Mouse (Mus musculus) CH12.LX (cell line): ENCODE measurements around the gene Erbb4.

Experiments used
- CTCF ChIP-seq, 2 experiments: IDR thresholded peaks in 1 of 2; conservative IDR thresholded peaks in 1 of 2; 2 replicates each; pipeline ENCODE4 v1.5.1; 2011 to 2012; ENCODE audit warnings: low read depth in 2 of 2, low read length in 2 of 2, improper control_type of control experiment in 1 of 2, inconsistent platforms in 1 of 2, mild to moderate bottlenecking in 1 of 2, moderate library complexity in 1 of 2
- E2F4 ChIP-seq: IDR thresholded peaks from 2 replicates; pipeline ENCODE4 v1.6.1; 2011; ENCODE audit warnings: low read depth, low read length, improper control_type of control experiment; ENCODE audit not compliant: insufficient replicate concordance
- JUND ChIP-seq: conservative IDR thresholded peaks from 2 replicates; pipeline ENCODE4 v1.6.1; 2011; ENCODE audit warnings: low read depth, low read length, improper control_type of control experiment
- MAX ChIP-seq: IDR thresholded peaks from 2 replicates; pipeline ENCODE4 v1.6.1; 2011; ENCODE audit warnings: low read length, improper control_type of control experiment
- MAZ ChIP-seq: IDR thresholded peaks from 2 replicates; pipeline ENCODE4 v1.6.1; 2012; ENCODE audit warnings: low read depth, mild to moderate bottlenecking, inconsistent platforms, low read length, improper control_type of control experiment, moderate library complexity
- NRF1 ChIP-seq: IDR thresholded peaks from 2 replicates; pipeline ENCODE4 v1.6.1; 2014; ENCODE audit warnings: low read depth, mild to moderate bottlenecking, inconsistent platforms, low read length, improper control_type of control experiment, moderate library complexity
- POLR2A ChIP-seq: IDR thresholded peaks from 2 replicates; pipeline ENCODE4 v1.6.1; 2011; ENCODE audit warnings: low read depth, mild to moderate bottlenecking, improper control_type of control experiment, low read length
- RAD21 ChIP-seq: IDR thresholded peaks from 2 replicates; pipeline ENCODE4 v1.6.1; 2011; ENCODE audit warnings: low read depth, mild to moderate bottlenecking, low read length, improper control_type of control experiment, moderate library complexity
- TCF12 ChIP-seq: IDR thresholded peaks from 2 replicates; pipeline ENCODE4 v1.6.1; 2014; ENCODE audit warnings: low read depth, mild to moderate bottlenecking, inconsistent platforms, low read length, improper control_type of control experiment

DNA sequence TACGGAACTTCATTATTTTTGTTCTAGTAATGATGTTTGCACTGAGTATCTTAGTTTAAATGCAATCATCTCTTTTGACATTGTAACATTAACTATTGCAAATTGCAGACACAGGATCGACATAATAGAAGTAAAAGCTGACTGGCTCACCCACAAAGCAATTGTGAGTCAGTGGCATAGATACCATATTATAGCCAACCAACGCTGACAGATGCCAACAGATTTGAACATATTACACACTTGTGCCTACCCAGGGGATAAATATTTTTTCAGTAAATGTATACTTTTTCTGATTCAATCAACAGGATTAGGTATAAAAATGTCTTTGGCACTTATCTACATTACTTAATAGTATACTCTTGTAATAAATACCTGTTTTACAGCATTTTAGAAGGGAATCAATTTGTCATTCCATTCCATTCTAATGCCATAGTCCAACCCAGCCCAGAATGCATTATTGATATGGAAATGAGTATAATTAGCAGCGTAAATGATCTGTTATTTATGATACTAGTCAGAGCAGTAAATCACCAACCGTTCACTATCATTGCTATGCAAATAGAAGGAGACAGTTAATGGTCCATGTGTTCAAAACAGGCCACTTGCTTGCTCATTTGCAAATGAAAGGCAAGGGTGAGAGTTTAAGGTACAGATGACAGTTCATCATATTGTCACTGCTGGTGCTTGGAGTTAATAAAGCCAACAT lies 97.9 kb downstream of the Erbb4 start:
- TF ChIP-seq CTCF (conservative IDR thresholded peaks at IDR 0.05 in 1 of 2, IDR thresholded peaks at IDR 0.05 in 1 of 2; ENCODE audit: low read depth in 2 of 2, low read length in 2 of 2), result no peak
- no peak for TF ChIP-seq TCF12
- no peak for TF ChIP-seq MAX
- TF ChIP-seq E2F4, result no peak
- no peak for TF ChIP-seq POLR2A
- no peak for TF ChIP-seq NRF1
- no peak for TF ChIP-seq JUND
- TF ChIP-seq RAD21, result no peak
- TF ChIP-seq MAZ, result no peak
